Mouse (Mus musculus) embryonic stem cell, embryonic (primary cell): ENCODE data around the gene Cdk2ap2.

Experiments
- CTCF ChIA-PET, 4 experiments: fragments of 300-600 bp in 2 of 4; fragments of 350-600 bp in 2 of 4; sonication (Branson Sonifier 250); formaldehyde crosslinking; loops; one replicate each; lab custom pipeline; 2022; ENCODE audit warnings: inconsistent platforms in 2 of 4; lab: Charles Lee
- POLR2A ChIA-PET, 4 experiments: fragments of 300-600 bp in 2 of 4; fragments of 350-600 bp in 2 of 4; sonication (Branson Sonifier 250); formaldehyde crosslinking; loops; one replicate each; lab custom pipeline; 2022; ENCODE audit warnings: antibody characterized with exemption in 4 of 4, inconsistent platforms in 1 of 4; lab: Charles Lee

The Cdk2ap2 gene

GRCm38 (mm10) chr19:4094774-4095303, 2.1 kb upstream of the Cdk2ap2 start:
- CTCF ChIA-PET: interaction anchor here (0.6 to 3.1 kb wide), 11 partner anchors 10 to 918 kb away, joined by 3 to 11 read pairs (median 3); partner anchors contain the start of genes AC109138.7 (in 1 of the 4), Aip (in 1 of the 4) and Clcf1 (in 1 of the 4)
- POLR2A ChIA-PET: interaction anchor here (0.5 to 3.3 kb wide), 21 partner anchors 8 to 137 kb away, joined by 3 to 19 read pairs (median 4); partner anchors contain the start of genes Gm49405 (in 1 of the 4), Gstp2 (in 1 of the 4), Nudt8 (in 1 of the 4) and Pold4 (in 1 of the 4)

GRCm38 (mm10) chr19:4095802-4096201, 1.2 kb upstream of the Cdk2ap2 start:
- POLR2A ChIA-PET: interaction anchor here (0.6 to 3.3 kb wide), 9 partner anchors 12 to 642 kb away, joined by 3 to 19 read pairs (median 5); partner anchors contain the start of genes Gm49405 (in 1 of the 4) and Nudt8 (in 1 of the 4)
- CTCF ChIA-PET: interaction anchor here in 3 of 4 experiments (0.6 to 3.1 kb wide), 6 partner anchors 11 to 950 kb away, joined by 3 to 23 read pairs (median 8); no protein-coding TSS in a partner anchor

GRCm38 (mm10) chr19:4097441-4097825, 451 bp downstream of the Cdk2ap2 start:
- ChIA-PET POLR2A (interaction anchor here (0.6 to 3.5 kb wide), 130 partner anchors 9 to 1198 kb away, joined by 3 to 51 read pairs (median 4); partner anchors contain the start of genes Aip (in 3 of the 4), Gstp2 (in 3 of the 4), 1810055G02Rik (in 2 of the 4) and Aldh3b1 (in 2 of the 4)), CTCF (interaction anchor here (0.8 to 2.3 kb wide), 32 partner anchors 12 to 359 kb away, joined by 3 to 17 read pairs (median 4); partner anchors contain the start of genes Ppp1ca (in 2 of the 4), AC109138.7 (in 1 of the 4), Aip (in 1 of the 4) and Ankrd13d (in 1 of the 4))

GRCm38 (mm10) chr19:4098426-4098825, 1.4 kb downstream of the Cdk2ap2 start:
- ChIA-PET POLR2A (interaction anchor here in 3 of 4 experiments (0.6 to 3.5 kb wide), 35 partner anchors 14 to 204 kb away, joined by 3 to 42 read pairs (median 4); partner anchors contain the start of genes Pold4 (in 2 of the 3), AC109138.7 (in 1 of the 3), Aip (in 1 of the 3) and Clcf1 (in 1 of the 3)), CTCF (interaction anchor here (0.6 to 2.2 kb wide), 53 partner anchors 12 to 235 kb away, joined by 3 to 17 read pairs (median 4); partner anchors contain the start of genes Ppp1ca (in 2 of the 4), Rad9a (in 2 of the 4), Aip (in 1 of the 4) and Ankrd13d (in 1 of the 4))

GRCm38 (mm10) chr19:4099056-4099455, 2.1 kb downstream of the Cdk2ap2 start:
- POLR2A ChIA-PET: interaction anchor here in 3 of 4 experiments (0.6 to 3.5 kb wide), 33 partner anchors 9 to 940 kb away, joined by 3 to 42 read pairs (median 4); partner anchors contain the start of genes Aip (in 2 of the 3), Pold4 (in 2 of the 3), AC124502.3 (in 1 of the 3) and B4gat1 (in 1 of the 3)
- CTCF ChIA-PET: interaction anchor here (0.5 to 2.2 kb wide), 54 partner anchors 10 to 417 kb away, joined by 3 to 14 read pairs (median 4); partner anchors contain the start of genes Ppp1ca (in 2 of the 4), Rad9a (in 2 of the 4), Aip (in 1 of the 4) and Ankrd13d (in 1 of the 4)

GRCm38 (mm10) chr19:4099837-4100717, 3.1 kb downstream of the Cdk2ap2 start, which contains the start of gene Pitpnm1:
Pitpnm1 (plus strand) TSS chr19:4099998.
- CTCF ChIA-PET: interaction anchor here in 3 of 4 experiments (0.6 to 2.2 kb wide), 17 partner anchors 11 to 158 kb away, joined by 3 to 14 read pairs (median 4); partner anchors contain the start of genes Aip (in 1 of the 3), Gm49405 (in 1 of the 3), Gstp2 (in 1 of the 3) and Nudt8 (in 1 of the 3)

GRCm38 (mm10) chr19:4100718-4101261, 3.8 kb downstream of the Cdk2ap2 start:
- POLR2A ChIA-PET: interaction anchor here in 2 of 4 experiments (0.9 to 2.1 kb wide), 5 partner anchors 10 to 54 kb away, joined by 3 to 17 read pairs (median 3); no protein-coding TSS in a partner anchor

More at GRCm38 (mm10) chr19:4099837-4100717, 3.1 kb downstream of the Cdk2ap2 start, which contains the start of gene Pitpnm1:
- POLR2A ChIA-PET: interaction anchor here in 3 of 4 experiments (0.9 to 3.5 kb wide), 11 partner anchors 11 to 132 kb away, joined by 3 to 26 read pairs (median 6); partner anchors contain the start of genes Aip (in 1 of the 3), Ndufv1 (in 1 of the 3) and Pold4 (in 1 of the 3)

GRCm38 (mm10) chr19:4101466-4101865, 4.5 kb downstream of the Cdk2ap2 start:
- CTCF ChIA-PET: interaction anchor here in 1 of 4 experiments (1.2 kb wide), 1 partner anchor 50 kb away, joined by 3 read pairs; no protein-coding TSS in a partner anchor
- POLR2A ChIA-PET: interaction anchor here in 2 of 4 experiments (0.7 to 1.8 kb wide), 5 partner anchors 11 to 55 kb away, joined by 3 to 4 read pairs (median 3); no protein-coding TSS in a partner anchor

More at GRCm38 (mm10) chr19:4100718-4101261, 3.8 kb downstream of the Cdk2ap2 start:
- CTCF ChIA-PET: interaction anchor here in 2 of 4 experiments (0.6 to 2.2 kb wide), 6 partner anchors 25 to 157 kb away, joined by 3 to 9 read pairs (median 4); partner anchors contain the start of genes Aip (in 1 of the 2) and Gstp2 (in 1 of the 2)

GRCm38 (mm10) chr19:4102049-4102448, 5.1 kb downstream of the Cdk2ap2 start:
- ChIA-PET CTCF (no interaction called here), POLR2A (interaction anchor here in 2 of 4 experiments (0.6 to 1.8 kb wide), 6 partner anchors 11 to 56 kb away, joined by 3 to 4 read pairs (median 3); no protein-coding TSS in a partner anchor)

GRCm38 (mm10) chr19:4102626-4103025, 5.6 kb downstream of the Cdk2ap2 start:
- ChIA-PET CTCF (no interaction called here), POLR2A (interaction anchor here in 2 of 4 experiments (0.6 to 1.8 kb wide), 3 partner anchors 14 to 46 kb away, joined by 3 to 4 read pairs (median 4); no protein-coding TSS in a partner anchor)

GRCm38 (mm10) chr19:4103294-4103693, 6.3 kb downstream of the Cdk2ap2 start:
- POLR2A ChIA-PET: interaction anchor here in 1 of 4 experiments (0.5 kb wide), 1 partner anchor 81 kb away, joined by 3 read pairs; no protein-coding TSS in a partner anchor
- CTCF ChIA-PET: no interaction called here

GRCm38 (mm10) chr19:4103792-4104191, 6.8 kb downstream of the Cdk2ap2 start:
- CTCF ChIA-PET: interaction anchor here in 1 of 4 experiments (1.7 kb wide), 1 partner anchor 125 kb away, joined by 4 read pairs; no protein-coding TSS in a partner anchor
- POLR2A ChIA-PET: interaction anchor here in 1 of 4 experiments (1.1 to 1.3 kb wide), 2 partner anchors 17 to 46 kb away, joined by 3 to 4 read pairs; no protein-coding TSS in a partner anchor

- POLR2A ChIA-PET: interaction anchor here in 2 of 4 experiments (0.6 to 1.3 kb wide), 4 partner anchors 16 to 67 kb away, joined by 3 to 4 read pairs (median 4); no protein-coding TSS in a partner anchor
These were observed 7.8 kb downstream of the Cdk2ap2 start for GRCm38 (mm10) chr19:4104675-4105194.

GRCm38 (mm10) chr19:4106654-4107053, 9.7 kb downstream of the Cdk2ap2 start:
- POLR2A ChIA-PET: interaction anchor here in 2 of 4 experiments (1.0 to 1.6 kb wide), 3 partner anchors 9 to 60 kb away, joined by 3 read pairs; partner anchors contain the start of gene Gstp2 (in 1 of the 2)
- CTCF ChIA-PET: no interaction called here

More at GRCm38 (mm10) chr19:4104675-4105194, 7.8 kb downstream of the Cdk2ap2 start:
- CTCF ChIA-PET: interaction anchor here in 2 of 4 experiments (0.6 to 1.7 kb wide), 2 partner anchors 124 to 359 kb away, joined by 3 to 4 read pairs; no protein-coding TSS in a partner anchor

GRCm38 (mm10) chr19:4108535-4108934, 11.6 kb downstream of the Cdk2ap2 start:
- ChIA-PET CTCF (interaction anchor here in 1 of 4 experiments (0.9 kb wide), 1 partner anchor 13 kb away, joined by 3 read pairs; no protein-coding TSS in a partner anchor), POLR2A (interaction anchor here in 1 of 4 experiments (0.5 kb wide), 1 partner anchor 256 kb away, joined by 4 read pairs; no protein-coding TSS in a partner anchor)
